Mouse (Mus musculus) hindbrain, embryonic 14.5 days (tissue): ENCODE data around the gene Thada. TPM values are rescaled to one million over a fixed set of nuclear protein-coding genes. Genes with fewer than 3 reads are reported as not detected.

Experiments
- ATAC-seq: fragments of 200-750 bp; cut with Nextera tagmentation; 2 replicates; pipeline ENCODE4 v1.8.0; 2017; ENCODE audit warnings: moderate number of reproducible peaks, mild to moderate bottlenecking, moderate TSS enrichment, moderate library complexity; ENCODE audit not compliant: low FRiP score
- DNase-seq: peaks from one replicate; pipeline ENCODE4 v3.0.0-alpha.2; 2015; ENCODE audit warnings: low spot score
- H3K27ac ChIP-seq: fragments of 300-500 bp; sonication (generic); 2 replicates; pipeline ENCODE4 v1.5.1; 2014; ENCODE audit warnings: mild to moderate bottlenecking, moderate library complexity
- H3K27me3 ChIP-seq: fragments of 300-500 bp; sonication (generic); 2 replicates; pipeline ENCODE4 v1.6.1; 2014; ENCODE audit warnings: mild to moderate bottlenecking, low read length, mixed read lengths; ENCODE audit not compliant: control insufficient read depth, insufficient read depth
- H3K36me3 ChIP-seq: fragments of 300-500 bp; sonication (generic); replicated peaks from 2 replicates; pipeline ENCODE4 v1.6.1; 2014; ENCODE audit not compliant: control insufficient read depth, insufficient read depth
- H3K4me1 ChIP-seq: fragments of 300-500 bp; sonication (generic); replicated peaks from 2 replicates; pipeline ENCODE4 v1.6.1; 2014; ENCODE audit warnings: antibody characterized with exemption, low read length, mixed read lengths; ENCODE audit not compliant: control insufficient read depth, insufficient read depth
- H3K4me2 ChIP-seq: fragments of 300-500 bp; sonication (generic); replicated peaks from 2 replicates; pipeline ENCODE4 v1.6.1; 2014; ENCODE audit warnings: mild to moderate bottlenecking, moderate library complexity
- H3K4me3 ChIP-seq: fragments of 300-500 bp; sonication (generic); replicated peaks from 2 replicates; pipeline ENCODE4 v1.5.1; 2014; ENCODE audit warnings: mild to moderate bottlenecking, low read length
- H3K9ac ChIP-seq: fragments of 300-500 bp; sonication (generic); 2 replicates; pipeline ENCODE4 v1.6.1; 2014
- H3K9me3 ChIP-seq: fragments of 300-500 bp; sonication (generic); 2 replicates; pipeline ENCODE4 v1.6.1; 2016; ENCODE audit warnings: low read length; ENCODE audit not compliant: control insufficient read depth
- WGBS: fragments of 180-500 bp; shearing (Covaris S2); extraction: QIAGEN DNeasy Blood & Tissue Kit; methylation state at CpG from one replicate; pipeline ENCODE4 v1.1.7; 2014; 5-methylcytosine and 5-hydroxymethylcytosine counted together
- polyA plus RNA-seq: library from polyadenylated mRNA; unstranded; fragments of >200 nt; fragmentation: Nextera tagmentation; extraction: Ambion mirVana; gene quantifications from 2 replicates; pipeline ENCODE4 v1.2.1, GENCODE M21; 2014

The Thada gene
- 7.6 and 9.0 TPM in 2 replicates for polyA plus RNA-seq

DNA sequence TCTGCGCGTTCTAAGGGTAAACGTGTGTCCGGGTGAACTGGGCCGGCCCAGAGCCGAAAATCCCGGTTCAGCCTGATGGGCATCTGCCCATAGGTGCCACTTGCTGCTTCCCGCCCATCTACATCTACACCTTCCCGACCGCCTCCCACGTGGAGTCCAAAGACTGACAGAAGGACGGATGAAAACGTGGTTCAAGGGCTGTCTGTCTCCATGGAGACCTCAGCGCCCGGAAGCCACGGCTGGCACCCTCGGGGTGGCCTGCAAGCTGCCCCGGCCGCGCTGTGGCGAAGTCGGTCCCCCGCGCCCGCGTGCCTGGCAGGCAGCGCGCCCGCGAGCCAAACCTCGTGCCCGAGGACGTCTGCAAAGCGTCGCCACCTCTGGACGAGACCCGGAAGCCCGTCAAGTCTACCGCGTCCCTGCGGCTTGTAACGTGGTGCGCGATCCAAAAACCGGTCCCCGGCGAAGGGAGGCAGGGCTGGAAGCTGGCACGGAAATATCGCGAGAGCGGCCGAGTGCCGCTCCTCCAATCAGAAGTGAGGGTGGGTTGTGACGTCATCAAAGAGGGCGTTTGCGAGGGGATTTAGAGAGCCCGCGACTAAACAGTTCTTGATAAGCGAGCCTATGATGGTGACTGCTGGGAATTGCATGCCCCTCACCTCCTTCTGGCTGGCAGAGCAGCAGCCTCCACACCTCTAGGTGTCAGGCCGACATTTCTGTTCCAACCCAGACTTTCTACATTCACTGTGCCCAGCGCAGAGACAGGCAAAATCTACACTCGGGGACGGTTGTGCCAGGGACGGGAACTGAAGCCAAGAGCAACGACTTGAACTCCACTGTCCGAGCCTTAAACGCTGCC lies at the start of gene Thada:
TSS of gene Thada (minus strand) at position 453 of the 856 bp plus-strand sequence.
- no peaks in the 10 kb centered on the region for H3K36me3 ChIP-seq
- peak within 1 kb of the TSS; percentile 80 for H3K4me3 ChIP-seq
- H3K27ac ChIP-seq, result peak within 1 kb of the TSS; percentile 83
- H3K4me2 ChIP-seq, result peak within 1 kb of the TSS; percentile 83
- peak; percentile 100 for DNase-seq
- peak; percentile 99 for ATAC-seq
- no peaks in the 10 kb centered on the region for H3K27me3 ChIP-seq
- H3K9me3 ChIP-seq, result no peaks in the 10 kb centered on the region
- under 1% methylated on average over 67 of the region's 67 CpGs for WGBS
- H3K4me1 ChIP-seq, result peaks cover 8% of the 10 kb centered on the region
- peak within 1 kb of the TSS; percentile 89 for H3K9ac ChIP-seq

DNA sequence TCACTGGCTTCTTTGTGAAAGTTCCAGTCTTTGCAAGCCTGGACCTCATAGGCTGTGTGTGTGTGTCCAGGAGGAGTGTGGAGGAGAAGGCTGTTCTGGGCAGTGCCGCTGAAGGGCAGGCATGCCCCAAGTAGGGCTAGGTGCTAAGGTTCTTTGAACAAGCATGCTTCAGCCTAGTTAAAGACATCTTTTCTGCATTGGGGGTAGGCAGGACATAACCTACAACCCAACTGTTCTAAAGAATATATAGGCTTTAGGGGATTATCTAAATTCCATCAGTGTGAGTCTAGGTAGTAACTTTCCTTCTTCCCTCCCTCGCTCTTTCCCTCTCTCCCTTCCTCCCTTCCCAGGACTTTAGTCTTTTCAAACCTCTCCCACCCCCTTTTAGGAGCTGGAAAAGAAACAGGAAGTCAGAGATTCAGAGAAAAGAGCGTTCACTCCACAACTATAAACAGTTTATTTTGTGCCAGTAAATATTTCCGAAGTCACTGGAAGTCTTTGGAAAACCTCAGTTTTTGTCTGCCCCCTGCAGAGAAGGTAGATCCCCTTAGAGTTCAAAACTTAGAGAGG lies 46.6 kb upstream of the Thada start:
- peak overlapping the region; percentile 77 for H3K9ac ChIP-seq
- no peaks in the 10 kb centered on the region for H3K27me3 ChIP-seq
- peak overlapping the region; percentile 69 for H3K4me3 ChIP-seq
- no peaks in the 10 kb centered on the region for H3K36me3 ChIP-seq
- DNase-seq, result no peak
- no peak overlapping the region for H3K27ac ChIP-seq
- peaks cover 11% of the 10 kb centered on the region for H3K4me1 ChIP-seq
- peak overlapping the region; percentile 88 for H3K4me2 ChIP-seq
- ATAC-seq, result peak; percentile 6; the same call in 1 of the 2 replicates
- no peaks in the 10 kb centered on the region for H3K9me3 ChIP-seq
- WGBS, result 33% methylated on average over 4 of the region's 4 CpGs

DNA sequence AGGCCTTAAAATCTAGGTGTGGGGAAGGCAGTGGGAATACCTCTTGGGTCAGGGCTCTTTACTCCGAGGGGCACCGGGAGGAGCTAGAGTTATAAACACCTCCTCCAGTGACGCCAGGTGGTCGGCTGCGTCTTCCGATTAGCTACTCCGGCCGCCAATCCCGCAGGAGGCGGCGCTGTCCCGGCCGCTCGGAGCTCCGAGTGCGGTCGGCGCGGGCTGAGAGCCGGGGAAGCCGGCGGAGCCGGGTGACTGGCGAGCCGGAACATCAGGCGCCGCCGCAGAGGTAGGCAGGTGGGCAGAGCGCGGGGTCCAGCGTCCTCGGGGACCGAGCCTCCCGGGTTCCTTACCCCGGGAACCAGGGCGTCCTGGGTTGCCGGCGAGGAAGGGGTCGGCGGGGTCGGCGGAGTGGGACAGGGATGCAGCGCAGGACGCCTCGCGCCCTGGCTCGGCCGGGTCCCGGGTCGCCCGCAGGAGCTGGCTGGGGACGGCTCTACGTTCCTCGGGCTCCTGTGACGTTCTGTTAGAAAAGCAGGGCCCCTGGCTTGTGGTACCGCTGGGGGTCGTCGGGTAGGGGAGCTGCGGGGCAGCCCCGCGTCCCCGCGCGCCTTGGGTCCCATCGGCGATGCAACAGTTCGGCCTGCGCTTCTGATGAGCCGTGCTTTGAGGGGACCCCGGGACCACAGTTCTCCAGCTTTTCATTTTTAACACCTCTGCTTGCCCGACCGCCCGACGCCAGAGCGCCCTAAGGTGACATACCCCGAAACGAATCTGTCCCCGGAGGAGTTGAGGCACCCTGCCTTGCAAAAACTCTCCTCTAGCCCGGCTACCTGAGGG lies 45.9 kb upstream of the Thada start, which contains the start of gene Plekhh2:
TSS of gene Plekhh2 (plus strand) at position 214 of the 834 bp plus-strand sequence.
- Histone ChIP-seq H3K27me3 (no peaks in the 10 kb centered on the region), H3K4me3 (peak within 1 kb of the TSS; percentile 69), H3K9me3 (no peaks in the 10 kb centered on the region), H3K4me1 (peaks cover 11% of the 10 kb centered on the region), H3K27ac (peak within 1 kb of the TSS; percentile 3; the same call in 1 of the 2 replicates), H3K36me3 (no peaks in the 10 kb centered on the region), H3K9ac (peak within 1 kb of the TSS; percentile 77), H3K4me2 (peak within 1 kb of the TSS; percentile 88)
- under 1% methylated on average over 79 of the region's 79 CpGs for WGBS
- peak; percentile 88 for ATAC-seq
- peak; percentile 82 for DNase-seq

DNA sequence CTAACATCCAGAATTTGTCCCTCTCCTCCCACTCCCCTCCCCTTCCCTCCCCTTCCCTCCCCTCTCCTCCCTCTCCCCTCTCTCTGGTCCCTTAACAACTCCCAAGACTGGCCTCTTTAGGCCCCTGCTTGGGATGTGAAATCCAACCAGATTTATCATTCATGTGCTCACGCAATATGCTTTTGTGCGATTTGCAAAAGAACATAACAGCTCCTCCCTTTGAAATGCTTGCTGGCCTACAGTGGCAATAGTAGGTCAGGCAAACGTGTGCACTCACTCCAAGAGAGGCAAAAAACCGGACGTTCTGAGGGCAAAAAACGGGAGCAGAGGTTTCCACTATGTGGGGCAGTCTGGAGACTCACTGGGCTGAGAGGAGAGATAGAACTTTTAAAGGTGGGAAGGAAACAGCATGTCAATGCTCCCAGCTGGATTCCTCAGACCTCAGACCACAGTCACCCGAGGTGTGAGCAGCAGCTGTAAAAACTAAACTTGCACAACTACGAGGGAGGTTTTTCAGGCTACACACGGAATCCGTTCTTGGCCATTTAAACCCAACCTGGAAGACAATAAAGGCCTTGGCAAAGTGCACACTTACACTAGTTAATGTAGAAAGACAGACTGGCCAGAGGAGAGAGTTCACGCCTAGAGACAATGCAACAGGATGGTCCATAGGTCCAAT lies 45.1 kb upstream of the Thada start:
- 29% methylated on average over 11 of the region's 11 CpGs for WGBS
- Histone ChIP-seq H3K27ac (peak overlapping the region; percentile 3; the same call in 1 of the 2 replicates), H3K4me2 (peak overlapping the region; percentile 88), H3K9me3 (no peaks in the 10 kb centered on the region), H3K36me3 (no peaks in the 10 kb centered on the region), H3K9ac (peak overlapping the region; percentile 77), H3K4me3 (peak overlapping the region; percentile 69), H3K4me1 (peaks cover 11% of the 10 kb centered on the region), H3K27me3 (no peaks in the 10 kb centered on the region)
- DNase-seq (no peak), ATAC-seq (peak; percentile 7; the same call in 1 of the 2 replicates)

DNA sequence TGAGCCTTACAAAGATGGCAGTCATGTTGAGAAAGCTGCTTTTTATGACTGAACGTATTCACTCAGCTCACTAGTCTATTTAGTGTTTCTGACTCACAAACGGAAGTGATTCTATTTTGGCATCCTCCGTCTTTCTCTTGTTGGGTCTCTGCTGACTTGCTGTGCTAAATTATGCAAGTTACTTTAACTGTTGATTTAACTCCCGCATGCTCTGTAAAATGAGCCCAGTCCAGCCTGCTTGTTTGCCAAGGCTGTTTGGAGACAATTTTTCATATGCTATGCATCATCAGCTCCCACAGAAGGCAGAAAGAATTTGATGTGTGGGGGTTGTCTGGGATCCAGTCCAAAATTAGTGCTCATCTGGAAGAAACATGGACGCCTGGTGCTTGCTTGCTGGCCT lies 44.4 kb upstream of the Thada start:
- Histone ChIP-seq H3K36me3 (no peaks in the 10 kb centered on the region), H3K4me3 (no peak overlapping the region), H3K9ac (no peak overlapping the region), H3K4me2 (no peak overlapping the region), H3K27ac (peak overlapping the region; percentile 46; the same call in 1 of the 2 replicates), H3K4me1 (peaks cover 11% of the 10 kb centered on the region), H3K27me3 (no peaks in the 10 kb centered on the region), H3K9me3 (no peaks in the 10 kb centered on the region)
- DNase-seq (peak; percentile 67), ATAC-seq (peak; percentile 16; the same call in 1 of the 2 replicates)
- WGBS, result 33% methylated on average over 5 of the region's 5 CpGs

DNA sequence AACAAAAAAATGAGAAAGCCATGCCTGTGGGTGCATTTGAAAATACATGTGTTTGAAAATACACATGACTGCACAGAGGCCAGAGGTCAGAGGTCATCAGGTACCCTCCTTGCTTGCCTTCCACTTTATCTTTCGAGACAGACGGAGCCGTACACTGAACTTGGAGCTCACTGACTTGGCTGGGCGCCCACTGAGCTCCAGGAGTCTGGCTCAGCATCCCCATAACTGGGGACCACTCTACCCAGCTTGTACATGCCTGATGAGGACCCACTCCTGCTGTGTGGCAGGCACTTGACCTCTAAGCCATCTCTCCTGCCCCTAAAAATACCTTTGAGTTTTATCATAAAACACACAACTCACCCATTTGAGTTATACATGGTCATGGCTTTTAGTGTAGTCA lies 43.2 kb upstream of the Thada start:
- DNase-seq (no peak), ATAC-seq (no peak)
- Histone ChIP-seq H3K9ac (no peak overlapping the region), H3K4me3 (no peak overlapping the region), H3K36me3 (no peaks in the 10 kb centered on the region), H3K27ac (no peak overlapping the region), H3K9me3 (no peaks in the 10 kb centered on the region), H3K4me1 (peaks cover 11% of the 10 kb centered on the region), H3K4me2 (no peak overlapping the region), H3K27me3 (no peaks in the 10 kb centered on the region)
- 51% methylated on average over 4 of the region's 4 CpGs for WGBS

DNA sequence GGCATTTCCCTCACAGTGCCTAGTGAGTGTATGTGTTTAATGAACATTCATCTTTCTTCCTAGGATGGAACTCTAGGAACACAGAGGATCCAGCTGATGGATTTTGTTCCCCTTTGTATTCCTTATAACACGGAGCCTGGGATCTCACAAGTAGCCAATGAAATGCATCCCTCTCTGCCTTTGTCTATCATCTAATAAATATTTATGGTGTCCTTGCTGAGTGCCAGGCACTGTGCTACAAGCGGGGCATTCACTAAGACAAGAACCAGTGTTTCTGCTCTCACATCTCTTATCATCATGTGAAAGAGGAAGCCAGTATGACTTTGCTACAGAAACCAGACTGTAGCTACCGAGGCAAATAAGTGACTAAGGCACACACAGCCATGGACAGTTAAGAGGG lies 42.7 kb upstream of the Thada start:
- H3K4me3 ChIP-seq, result no peak overlapping the region
- H3K9me3 ChIP-seq, result no peaks in the 10 kb centered on the region
- no peaks in the 10 kb centered on the region for H3K27me3 ChIP-seq
- peaks cover 11% of the 10 kb centered on the region for H3K4me1 ChIP-seq
- 18% methylated on average over 3 of the region's 3 CpGs for WGBS
- no peaks in the 10 kb centered on the region for H3K36me3 ChIP-seq
- ATAC-seq (no peak), DNase-seq (no peak)
- no peak overlapping the region for H3K27ac ChIP-seq
- H3K4me2 ChIP-seq, result no peak overlapping the region
- no peak overlapping the region for H3K9ac ChIP-seq

DNA sequence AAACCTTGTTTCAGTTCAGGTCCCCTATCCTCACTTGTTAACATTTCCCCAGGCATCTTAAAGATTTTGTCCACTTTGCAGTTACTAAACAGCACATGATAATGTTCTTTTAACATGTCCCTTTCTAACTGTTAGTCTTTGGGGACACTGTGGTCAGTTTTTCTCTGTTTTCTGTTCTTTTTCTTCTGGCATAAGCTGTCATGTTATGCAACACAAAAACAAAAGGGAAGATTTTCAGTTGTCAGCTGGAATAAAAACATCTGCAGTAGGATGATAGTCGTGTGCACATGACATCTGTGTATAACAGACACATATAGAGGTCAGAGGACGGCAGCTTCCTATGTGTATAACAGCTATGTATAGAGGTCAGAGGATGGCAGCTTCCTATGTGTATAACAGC lies 39.9 kb upstream of the Thada start:
- no peak overlapping the region for H3K27ac ChIP-seq
- H3K4me1 ChIP-seq, result peaks cover 7% of the 10 kb centered on the region; the same call in 1 of the 2 replicates
- no peak overlapping the region for H3K9ac ChIP-seq
- H3K9me3 ChIP-seq, result no peaks in the 10 kb centered on the region
- DNase-seq (no peak), ATAC-seq (no peak)
- H3K4me2 ChIP-seq, result no peak overlapping the region
- no peaks in the 10 kb centered on the region for H3K27me3 ChIP-seq
- H3K4me3 ChIP-seq, result no peak overlapping the region
- H3K36me3 ChIP-seq, result no peaks in the 10 kb centered on the region
- 71% methylated on average over 2 of the region's 2 CpGs for WGBS
